Mouse (Mus musculus) myocyte (in vitro differentiated cells): ENCODE measurements around the gene Gm43191. TPM values are rescaled to one million over a fixed set of nuclear protein-coding genes. Genes with fewer than 3 reads are reported as not detected.
"Not testable (repeated sequence)": the region's sequence is repeated elsewhere in the genome, so short reads cannot be mapped to it uniquely, and the experiment has no call there.

Experiments
- H3K27me3 ChIP-seq: one replicate; pipeline ENCODE4 v1.6.1; 2011; ENCODE audit not compliant: control insufficient read depth, insufficient read depth, insufficient read length
- H3K36me3 ChIP-seq: one replicate; pipeline ENCODE4 v1.6.1; 2011; ENCODE audit not compliant: control insufficient read depth, insufficient read depth
- H3K4me2 ChIP-seq: one replicate; pipeline ENCODE4 v1.6.1; 2011; ENCODE audit warnings: low read depth, control low read depth
- H3K4me3 ChIP-seq: one replicate; pipeline ENCODE4 v1.5.1; 2011; ENCODE audit warnings: mild to moderate bottlenecking, control low read depth, moderate library complexity
- H3K79me2 ChIP-seq: one replicate; pipeline ENCODE4 v1.6.1; 2011; ENCODE audit not compliant: control insufficient read depth, insufficient read depth
- H3ac ChIP-seq: one replicate; pipeline ENCODE4 v1.6.1; 2011; ENCODE audit not compliant: control insufficient read depth, insufficient read length
- CEBPB ChIP-seq: IDR thresholded peaks from 2 replicates; pipeline ENCODE4 v1.6.1; 2011; ENCODE audit warnings: mild to moderate bottlenecking, moderate library complexity; ENCODE audit not compliant: poor library complexity, insufficient read depth, severe bottlenecking
- E2F4 ChIP-seq: IDR thresholded peaks from one replicate; pipeline ENCODE4 v1.6.1; 2011; ENCODE audit warnings: mild to moderate bottlenecking, control low read depth, moderate library complexity; ENCODE audit not compliant: insufficient read depth
- MAX ChIP-seq: IDR thresholded peaks from one replicate; pipeline ENCODE4 v1.6.1; 2011; ENCODE audit warnings: low read depth, mild to moderate bottlenecking, control low read depth
- MYOD1 ChIP-seq, 3 experiments: IDR thresholded peaks; one replicate each; pipeline ENCODE4 v1.6.1; 2011; ENCODE audit warnings: control low read depth in 2 of 3, low read depth in 2 of 3, mild to moderate bottlenecking in 2 of 3, moderate library complexity in 1 of 3; ENCODE audit not compliant: insufficient read length in 2 of 3, control insufficient read depth in 1 of 3
- MYOG ChIP-seq, 3 experiments: IDR thresholded peaks; one replicate each; pipeline ENCODE4 v1.6.1; 2011; ENCODE audit warnings: control low read depth in 2 of 3, low read depth in 2 of 3, mild to moderate bottlenecking in 2 of 3; ENCODE audit not compliant: insufficient read length in 2 of 3, control insufficient read depth in 1 of 3, insufficient read depth in 1 of 3
- POLR2A ChIP-seq: IDR thresholded peaks from one replicate; pipeline ENCODE4 v1.6.1; 2011; ENCODE audit warnings: low read depth, mild to moderate bottlenecking, control low read depth, moderate library complexity; ENCODE audit not compliant: insufficient read length
- POLR2AphosphoS2 ChIP-seq: IDR thresholded peaks from one replicate; pipeline ENCODE4 v1.6.1; 2011; ENCODE audit warnings: low read depth, control low read depth; ENCODE audit not compliant: insufficient read length
- REST ChIP-seq: IDR thresholded peaks from one replicate; pipeline ENCODE4 v1.6.1; 2011; ENCODE audit warnings: mild to moderate bottlenecking, control low read depth, moderate library complexity; ENCODE audit not compliant: insufficient read depth, insufficient read length
- SRF ChIP-seq: IDR thresholded peaks from one replicate; pipeline ENCODE4 v1.6.1; 2011; ENCODE audit warnings: low read depth; ENCODE audit not compliant: control insufficient read depth, insufficient read length
- TCF12 ChIP-seq: IDR thresholded peaks from one replicate; pipeline ENCODE4 v1.6.1; 2011; ENCODE audit warnings: mild to moderate bottlenecking, control low read depth; ENCODE audit not compliant: poor library complexity, insufficient read depth, severe bottlenecking
- TCF3 ChIP-seq: IDR thresholded peaks from one replicate; pipeline ENCODE4 v1.6.1; 2011; ENCODE audit warnings: low read depth, control low read depth; ENCODE audit not compliant: insufficient read length
- USF1 ChIP-seq: IDR thresholded peaks from one replicate; pipeline ENCODE4 v1.6.1; 2011; ENCODE audit warnings: low read depth, mild to moderate bottlenecking, control low read depth, moderate library complexity
- polyA plus RNA-seq: library from polyadenylated mRNA; unstranded; fragments of >200 nt; fragmentation: generic; extraction: Trizol; gene quantifications from one replicate; pipeline ENCODE4 v1.2.1, GENCODE M21; 2012; ENCODE audit warnings: missing spikeins

Gm43191 gene
- polyA plus RNA-seq, 1 experiment: not detected

GRCm38 (mm10) chr3:116695666-116695985, 14.6 kb upstream of the Gm43191 start:
- Histone ChIP-seq H3K4me3 (no peak overlapping the region), H3K79me2 (peaks cover 8% of the 10 kb centered on the region), H3K36me3 (no peaks in the 10 kb centered on the region), H3K4me2 (no peak overlapping the region), H3K27me3 (no peaks in the 10 kb centered on the region), H3ac (no peak overlapping the region)
- TF ChIP-seq REST (no peak), POLR2AphosphoS2 (no peak), TCF12 (no peak), TCF3 (no peak), MYOD1 (IDR thresholded peaks at IDR 0.05; ENCODE audit: control insufficient read depth in 1 of 3, insufficient read length in 2 of 3, low read depth in 2 of 3) (no peak), E2F4 (no peak), SRF (no peak), CEBPB (no peak), POLR2A (no peak), MYOG (IDR thresholded peaks at IDR 0.05; ENCODE audit: control insufficient read depth in 1 of 3, insufficient read depth in 1 of 3, insufficient read length in 2 of 3, low read depth in 2 of 3) (no peak), USF1 (no peak), MAX (no peak)

- Histone ChIP-seq H3ac (no peak overlapping the region), H3K36me3 (no peaks in the 10 kb centered on the region), H3K4me2 (no peak overlapping the region), H3K4me3 (no peak overlapping the region), H3K79me2 (peaks cover 4% of the 10 kb centered on the region), H3K27me3 (no peaks in the 10 kb centered on the region)
- TF ChIP-seq POLR2A: no peak
- no peak for TF ChIP-seq SRF
- TF ChIP-seq E2F4: no peak
- TF ChIP-seq REST: no peak
- no peak for TF ChIP-seq USF1
- no peak for TF ChIP-seq MYOD1 (IDR thresholded peaks at IDR 0.05; ENCODE audit: control insufficient read depth in 1 of 3, insufficient read length in 2 of 3, low read depth in 2 of 3)
- no peak for TF ChIP-seq MAX
- no peak for TF ChIP-seq CEBPB
- no peak for TF ChIP-seq TCF12
These were observed 14.1 kb upstream of the Gm43191 start for GRCm38 (mm10) chr3:116694955-116695665.

GRCm38 (mm10) chr3:116694312-116694711, 13.3 kb upstream of the Gm43191 start:
- Histone ChIP-seq H3K4me2 (no peak overlapping the region), H3K36me3 (no peaks in the 10 kb centered on the region), H3K4me3 (no peak overlapping the region), H3ac (no peak overlapping the region), H3K27me3 (no peaks in the 10 kb centered on the region), H3K79me2 (peaks cover 4% of the 10 kb centered on the region)
- TF ChIP-seq POLR2AphosphoS2 (no peak), CEBPB (no peak), SRF (no peak), TCF3 (no peak), MAX (no peak), USF1 (no peak), REST (no peak), TCF12 (no peak), POLR2A (no peak)

DNA sequence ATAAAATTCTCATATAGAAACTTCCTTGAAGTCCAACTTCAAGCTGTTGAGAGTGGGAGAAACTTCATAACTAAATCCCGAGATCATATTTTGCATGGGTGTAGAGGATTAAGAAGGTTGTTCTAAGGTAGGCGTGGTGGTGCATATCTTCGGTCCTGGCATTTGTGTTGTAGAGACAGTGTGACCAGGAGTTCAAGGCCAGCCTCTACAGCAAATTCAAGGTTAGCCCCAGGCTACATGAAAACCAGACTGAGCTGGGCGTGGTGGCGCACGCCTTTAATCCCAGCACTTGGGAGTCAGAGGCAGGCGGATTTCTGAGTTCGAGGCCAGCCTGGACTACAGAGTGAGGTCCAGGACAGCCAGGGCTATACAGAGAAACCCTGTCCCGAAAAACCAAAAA, 16.8 kb downstream of the Gm43191 start:
- H3K36me3 ChIP-seq, H3K4me2 ChIP-seq, H3K27me3 ChIP-seq, H3ac ChIP-seq, H3K4me3 ChIP-seq: not testable (repeated sequence)
- H3K79me2 ChIP-seq: peaks cover 30% of the 10 kb centered on the region

GRCm38 (mm10) chr3:116662463-116662863, 18.6 kb downstream of the Gm43191 start, which contains the start of gene Mfsd14a:
TSS of gene Mfsd14a (minus strand) at chr3:116662677.
- Histone ChIP-seq H3ac (peak within 1 kb of the TSS; percentile 94), H3K36me3 (no peaks in the 10 kb centered on the region), H3K79me2 (peaks cover 48% of the 10 kb centered on the region), H3K27me3 (no peaks in the 10 kb centered on the region), H3K4me3 (peak within 1 kb of the TSS; percentile 56), H3K4me2 (peak within 1 kb of the TSS; percentile 90)
- TF ChIP-seq MYOD1 (IDR thresholded peaks at IDR 0.05; ENCODE audit: control insufficient read depth in 1 of 3, insufficient read length in 2 of 3, low read depth in 2 of 3): peak in 1 of 3 experiments; percentile 45
- no peak for TF ChIP-seq USF1
- TF ChIP-seq E2F4: no peak
- TF ChIP-seq TCF3: peak; percentile 32
- TF ChIP-seq SRF: peak; percentile 55
- TF ChIP-seq TCF12: no peak
- peak; percentile 99 for TF ChIP-seq POLR2AphosphoS2
- peak in 1 of 3 experiments; percentile 38 for TF ChIP-seq MYOG (IDR thresholded peaks at IDR 0.05; ENCODE audit: control insufficient read depth in 1 of 3, insufficient read depth in 1 of 3, insufficient read length in 2 of 3, low read depth in 2 of 3)
- TF ChIP-seq POLR2A: peak; percentile 99
- TF ChIP-seq REST: peak; percentile 31
- TF ChIP-seq MAX: no peak
- TF ChIP-seq CEBPB: no peak
